Mouse (Mus musculus) ZHBTc4 (cell line): ENCODE measurements at regions not wholly inside any gene's neighbourhood (a gene's known extent, or its start where the extent isn't known, plus 50 kb on each side); places are given as distances from the start of the nearest gene placed in this dataset.

ENCODE experiments used
- DNase-seq: peaks from one replicate; pipeline ENCODE4 v3.0.0-alpha.2; 2011; ENCODE audit warnings: low read depth, low spot score

GRCm38 (mm10) chr13:4348890-4349289 lies 69.7 kb upstream of the Akr1c12 start:
- no peak for DNase-seq

GRCm38 (mm10) chr13:4350601-4351000 lies 71.4 kb upstream of the Akr1c12 start:
- DNase-seq: peak; percentile 58

- DNase-seq: peak; percentile 11
Measured at GRCm38 (mm10) chr13:4376654-4377053, 57.5 kb upstream of the Akr1c6 start.
